In the genomic region with DNA sequence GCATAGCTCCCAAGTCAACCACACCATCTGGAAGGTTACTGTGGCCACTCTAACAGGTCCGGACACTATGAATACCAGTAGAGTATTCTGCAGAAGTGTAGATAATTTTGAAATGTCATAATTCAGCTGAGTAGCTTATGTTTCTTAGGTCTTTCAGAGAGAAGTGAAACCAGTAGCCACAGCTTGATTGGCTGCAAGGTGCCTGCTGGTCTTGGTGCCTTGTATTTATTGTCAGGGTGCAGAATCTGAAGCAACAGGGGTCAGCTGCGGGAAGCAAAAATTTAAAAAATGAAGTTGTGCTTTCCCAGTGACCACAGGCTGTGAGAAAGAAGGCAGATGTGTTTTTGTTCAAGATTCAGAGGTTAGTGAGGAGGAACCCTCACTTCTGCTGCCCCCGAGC, we compare ENCODE assay signal across 22 mouse cellular contexts. TPM values are rescaled to one million over a fixed set of nuclear protein-coding genes. Genes with fewer than 3 reads are reported as not detected.
DNase-seq lines count a peak whose midpoint lies in the region; ATAC-seq and TF ChIP-seq lines count a peak whose summit lies in the region.
"Had no signal": no experiment of that assay in that cellular context is flagged by ENCODE, and none has a peak within 500 bp of the region (broad histone marks: within the 10 kb centered on the region; RNA-seq: fewer than 3 reads in every experiment).

No protein-coding gene starts in this region.

- 77% methylated on average over 3 of the region's 3 CpGs for WGBS in kidney, adult 2 months
- 93% methylated on average over 3 of the region's 3 CpGs for WGBS in cerebellum, adult 2 months
- 85% methylated on average over 3 of the region's 3 CpGs for WGBS in neural tube, embryonic 15.5 days

- no peak overlapping the region for H3K27ac ChIP-seq in kidney, adult 2 months (ENCODE audit: insufficient read depth, low read depth, low read length)
- H3K27ac ChIP-seq in cerebellum, adult 2 months (ENCODE audit: insufficient read depth, low read length) = no peak overlapping the region
- no peak overlapping the region for H3K27ac ChIP-seq in neural tube, embryonic 15.5 days (replicated peaks)
- H3K27ac ChIP-seq: embryonic facial prominence, embryonic 15.5 days; hindbrain, embryonic 15.5 days; midbrain, embryonic 13.5 days had no signal

- no peaks in the 10 kb centered on the region for H3K36me3 ChIP-seq in kidney, adult 2 months (ENCODE audit: control insufficient read depth, insufficient read depth, low read length)
- no peaks in the 10 kb centered on the region for H3K36me3 ChIP-seq in neural tube, embryonic 15.5 days
- H3K36me3 ChIP-seq: embryonic facial prominence, embryonic 15.5 days; heart, embryonic 12.5 days; hindbrain, embryonic 15.5 days; midbrain, embryonic 13.5 days had no signal

- H3K27me3 ChIP-seq in kidney, adult 2 months (replicated peaks; ENCODE audit: control insufficient read depth, insufficient read depth, low read length) = no peaks in the 10 kb centered on the region
- H3K27me3 ChIP-seq in cerebellum, adult 2 months (ENCODE audit: control insufficient read depth, insufficient read depth, low read length) = no peaks in the 10 kb centered on the region
- H3K27me3 ChIP-seq in neural tube, embryonic 15.5 days (replicated peaks) = no peaks in the 10 kb centered on the region
- H3K27me3 ChIP-seq: embryonic facial prominence, embryonic 15.5 days; heart, embryonic 12.5 days; hindbrain, embryonic 15.5 days; midbrain, embryonic 13.5 days had no signal

- ATAC-seq in megakaryocyte, adult 5-6 weeks (ENCODE audit: poor library complexity, severe bottlenecking) = peak; percentile 94
- ATAC-seq in neural tube, embryonic 15.5 days (ENCODE audit: low FRiP score) = no peak
- ATAC-seq: forebrain, embryonic 16.5 days; intestine, embryonic 16.5 days; midbrain, embryonic 13.5 days had no signal

- DNase-seq in kidney, adult 2 months = peak; percentile 20
- DNase-seq in kidney, postnatal 10 days = no peak
- peak; percentile 57 to 69 for DNase-seq in spleen, postnatal 36 days (ENCODE audit: low spot score in 2 of 2)
- DNase-seq in spleen, postnatal 10 days (ENCODE audit: low spot score in 2 of 2) = no peak
- no peak for DNase-seq in cerebellum, adult 2 months
- no peak for DNase-seq in cerebellum, adult 8-10 months
- DNase-seq: cerebellum, adult 11 months; cerebellum, postnatal 25 days; kidney, postnatal 25 days; left cerebral cortex, postnatal 4 days; liver; lung, embryonic 14.5 days; right cerebral cortex, postnatal 25 days had no signal

- no peak for TF ChIP-seq CTCF in kidney, adult 2 months (conservative IDR thresholded peaks at IDR 0.05; ENCODE audit: insufficient read depth, insufficient read length, low read depth, low read length)
- TF ChIP-seq CTCF in cerebellum, adult 2 months (IDR thresholded peaks at IDR 0.05; ENCODE audit: borderline replicate concordance, insufficient read depth, low read depth, low read length) = no peak

- H3K4me2 ChIP-seq in neural tube, embryonic 15.5 days = no peak overlapping the region
- H3K4me2 ChIP-seq: embryonic facial prominence, embryonic 15.5 days; heart, embryonic 12.5 days; hindbrain, embryonic 15.5 days; lung, embryonic 14.5 days; midbrain, embryonic 13.5 days had no signal

- H3K4me1 ChIP-seq in kidney, adult 2 months (ENCODE audit: control insufficient read depth, insufficient read depth, low read length) = peaks cover 14% of the 10 kb centered on the region; the same call in 1 of the 2 replicates
- 0 out of 2 replicates have a peak, but pooled peaks cover 5% of the 10 kb centered on the region for H3K4me1 ChIP-seq in cerebellum, adult 2 months (ENCODE audit: control insufficient read depth, insufficient read depth, low read length)
- no peaks in the 10 kb centered on the region for H3K4me1 ChIP-seq in neural tube, embryonic 15.5 days
- H3K4me1 ChIP-seq: embryonic facial prominence, embryonic 15.5 days; heart, embryonic 12.5 days; hindbrain, embryonic 15.5 days; midbrain, embryonic 13.5 days had no signal

- no peak overlapping the region for H3K9ac ChIP-seq in neural tube, embryonic 15.5 days (replicated peaks)
- H3K9ac ChIP-seq: embryonic facial prominence, embryonic 15.5 days; heart, embryonic 12.5 days; hindbrain, embryonic 15.5 days; lung, embryonic 14.5 days; midbrain, embryonic 13.5 days had no signal

- TF ChIP-seq POLR2A in kidney, adult 2 months (IDR thresholded peaks at IDR 0.05; ENCODE audit: low read depth, low read length) = no peak
- TF ChIP-seq POLR2A in cerebellum, adult 2 months (IDR thresholded peaks at IDR 0.05; ENCODE audit: borderline replicate concordance, insufficient read depth, low read length) = no peak

- H3K9me3 ChIP-seq in neural tube, embryonic 15.5 days (replicated peaks) = no peaks in the 10 kb centered on the region
- H3K9me3 ChIP-seq: embryonic facial prominence, embryonic 15.5 days; heart, embryonic 12.5 days; hindbrain, embryonic 15.5 days; midbrain, embryonic 13.5 days had no signal

- H3K4me3 ChIP-seq in kidney, adult 2 months (ENCODE audit: insufficient read depth, low read depth, low read length) = no peak overlapping the region
- no peak overlapping the region for H3K4me3 ChIP-seq in cerebellum, adult 2 months (replicated peaks; ENCODE audit: insufficient read depth, low read depth, low read length)
- no peak overlapping the region for H3K4me3 ChIP-seq in neural tube, embryonic 15.5 days (replicated peaks)
- H3K4me3 ChIP-seq: embryonic facial prominence, embryonic 15.5 days; heart, embryonic 12.5 days; hindbrain, embryonic 15.5 days; midbrain, embryonic 13.5 days; myocyte had no signal

RNA-seq across cellular contexts. Expression of a gene that starts 15.5 kb away (rescaled TPM):
- 80.0 and 88.2 TPM in 2 replicates for polyA plus RNA-seq in kidney, adult 2 months (2012; rRNA removed)
- total RNA-seq in megakaryocyte, adult 5-6 weeks (2015) = 14.5 and 16.4 TPM in 2 replicates
- 15.0 and 17.3 TPM in 2 replicates for total RNA-seq in megakaryocyte, adult 5-6 weeks (2017)
- 31.0 and 33.5 TPM in 2 replicates for polyA plus RNA-seq in cerebellum, adult 2 months (2012; rRNA removed)
- polyA plus RNA-seq in neural tube, embryonic 15.5 days (2015; fragmentation: Nextera tagmentation; extraction: Ambion mirVana) = 5.8 and 18.3 TPM in 2 replicates

RNA-seq across cellular contexts. Expression of a gene that starts 31.5 kb away (rescaled TPM):
- polyA plus RNA-seq in kidney, adult 2 months (2012; rRNA removed) = 0.88 and 1.0 TPM in 2 replicates
- total RNA-seq in megakaryocyte, adult 5-6 weeks (2015) = 0.07 TPM in 1 of 2 replicates, not detected in the other
- 0.20 TPM in 1 of 2 replicates, not detected in the other for total RNA-seq in megakaryocyte, adult 5-6 weeks (2017)
- polyA plus RNA-seq in cerebellum, adult 2 months (2012; rRNA removed) = 0.61 and 0.84 TPM in 2 replicates
- 0.27 and 2.2 TPM in 2 replicates for polyA plus RNA-seq in neural tube, embryonic 15.5 days (2015; fragmentation: Nextera tagmentation; extraction: Ambion mirVana)

Comparison
In these comparisons a context has a peak if more than half of its experiments do, and no peak if none do; other contexts are left out.
1. DNase-seq: peak in kidney, adult 2 months (single experiment) and spleen, postnatal 36 days (2 of 2); none in kidney, postnatal 10 days (single experiment), spleen, postnatal 10 days (0 of 2), cerebellum, adult 2 months (0 of 2) and cerebellum, adult 8-10 months (single experiment).